Mouse (Mus musculus) MEL (cell line): ENCODE data around the gene Tamm41. TPM values are rescaled to one million over a fixed set of nuclear protein-coding genes. Genes with fewer than 3 reads are reported as not detected.

Source experiments
- DNase-seq: peaks from one replicate; pipeline ENCODE4 v3.0.0; 2011; ENCODE audit warnings: low read depth, low spot score
- H3K27ac ChIP-seq: 2 replicates; pipeline ENCODE4 v1.5.1; 2012; ENCODE audit warnings: low read depth, mild to moderate bottlenecking, control low read depth, low read length, moderate library complexity; ENCODE audit not compliant: control insufficient read depth
- H3K27me3 ChIP-seq, 2 experiments: fragments of 150-350 bp in 1 of 2; sonication (generic) in 1 of 2; 2 replicates each; pipeline ENCODE4 v1.6.1; 2012; ENCODE audit warnings: low read length in 2 of 2, mild to moderate bottlenecking in 2 of 2, improper control_type of control experiment in 1 of 2, moderate library complexity in 1 of 2; ENCODE audit not compliant: insufficient read depth in 2 of 2, control insufficient read depth in 1 of 2
- H3K36me3 ChIP-seq, 2 experiments: 2 replicates each; pipeline ENCODE4 v1.6.1; 2012 to 2014; ENCODE audit warnings: low read length in 2 of 2, improper control_type of control experiment in 1 of 2, inconsistent platforms in 1 of 2, mild to moderate bottlenecking in 1 of 2; ENCODE audit not compliant: insufficient read depth in 2 of 2, control insufficient read depth in 1 of 2
- H3K4me1 ChIP-seq, 2 experiments: fragments of 150-350 bp in 1 of 2; sonication (generic) in 1 of 2; 2 replicates each; pipeline ENCODE4 v1.6.1; 2012; ENCODE audit warnings: low read length in 2 of 2, improper control_type of control experiment in 1 of 2, mild to moderate bottlenecking in 1 of 2; ENCODE audit not compliant: insufficient read depth in 2 of 2, control insufficient read depth in 1 of 2
- H3K4me3 ChIP-seq, 2 experiments: fragments of 150-350 bp in 1 of 2; sonication (generic) in 1 of 2; 2 replicates each; pipeline ENCODE4 v1.5.1; 2012; ENCODE audit warnings: low read depth in 2 of 2, low read length in 2 of 2, mild to moderate bottlenecking in 2 of 2, moderate library complexity in 2 of 2, control low read depth in 1 of 2, improper control_type of control experiment in 1 of 2; ENCODE audit not compliant: control insufficient read depth in 1 of 2, insufficient read depth in 1 of 2
- H3K79me2 ChIP-seq: 2 replicates; pipeline ENCODE4 v1.6.1; 2012; ENCODE audit warnings: mild to moderate bottlenecking, low read length, moderate library complexity; ENCODE audit not compliant: control insufficient read depth, poor library complexity, insufficient read depth
- H3K9ac ChIP-seq: 2 replicates; pipeline ENCODE4 v1.6.1; 2012; ENCODE audit warnings: low read depth, mild to moderate bottlenecking, control low read depth, low read length, moderate library complexity; ENCODE audit not compliant: control insufficient read depth, poor library complexity, severe bottlenecking
- H3K9me3 ChIP-seq: fragments of 150-350 bp; sonication (generic); replicated peaks from 2 replicates; pipeline ENCODE4 v1.6.1; 2012; ENCODE audit warnings: mild to moderate bottlenecking, low read length, improper control_type of control experiment, moderate library complexity; ENCODE audit not compliant: insufficient read depth
- CHD1 ChIP-seq: IDR thresholded peaks from 2 replicates; pipeline ENCODE4 v1.6.1; 2012; ENCODE audit warnings: low read depth, mild to moderate bottlenecking, inconsistent platforms, low read length, improper control_type of control experiment
- CHD2 ChIP-seq: IDR thresholded peaks from 2 replicates; pipeline ENCODE4 v1.6.1; 2011; ENCODE audit warnings: low read length, improper control_type of control experiment
- CTCF ChIP-seq, 3 experiments: IDR thresholded peaks in 2 of 3; conservative IDR thresholded peaks in 1 of 3; 2 replicates each; pipeline ENCODE4 v1.5.1; 2011 to 2012; ENCODE audit warnings: low read length in 3 of 3, low read depth in 2 of 3, mild to moderate bottlenecking in 2 of 3, improper control_type of control experiment in 1 of 3, inconsistent platforms in 1 of 3, mixed read lengths in 1 of 3, moderate library complexity in 1 of 3; ENCODE audit not compliant: control insufficient read depth in 1 of 3, insufficient read depth in 1 of 3, poor library complexity in 1 of 3, severe bottlenecking in 1 of 3
- E2F4 ChIP-seq: IDR thresholded peaks from 2 replicates; pipeline ENCODE4 v1.6.1; 2011; ENCODE audit warnings: low read depth, low read length, improper control_type of control experiment, borderline replicate concordance
- GABPA ChIP-seq: IDR thresholded peaks from 2 replicates; pipeline ENCODE4 v1.6.1; 2012; ENCODE audit warnings: low read depth, mild to moderate bottlenecking, inconsistent platforms, low read length, improper control_type of control experiment, moderate library complexity
- GATA1 ChIP-seq: IDR thresholded peaks from 2 replicates; pipeline ENCODE4 v1.6.1; 2011; ENCODE audit warnings: low read depth, low read length, improper control_type of control experiment
- HCFC1 ChIP-seq: IDR thresholded peaks from 2 replicates; pipeline ENCODE4 v1.6.1; 2012; ENCODE audit warnings: low read depth, mild to moderate bottlenecking, inconsistent platforms, low read length, improper control_type of control experiment, moderate library complexity
- JUND ChIP-seq: IDR thresholded peaks from 2 replicates; pipeline ENCODE4 v1.6.1; 2011; ENCODE audit warnings: low read depth, mild to moderate bottlenecking, improper control_type of control experiment, low read length
- MAFK ChIP-seq: IDR thresholded peaks from 2 replicates; pipeline ENCODE4 v1.6.1; 2011; ENCODE audit warnings: low read depth, mild to moderate bottlenecking, low read length, improper control_type of control experiment, borderline replicate concordance
- MAX ChIP-seq: IDR thresholded peaks from 2 replicates; pipeline ENCODE4 v1.6.1; 2011; ENCODE audit warnings: low read length, improper control_type of control experiment
- MAZ ChIP-seq: IDR thresholded peaks from 2 replicates; pipeline ENCODE4 v1.6.1; 2012; ENCODE audit warnings: low read depth, mild to moderate bottlenecking, inconsistent platforms, low read length, improper control_type of control experiment
- MEF2A ChIP-seq: IDR thresholded peaks from 2 replicates; pipeline ENCODE4 v1.6.1; 2014; ENCODE audit warnings: low read depth, mild to moderate bottlenecking, inconsistent platforms, low read length, improper control_type of control experiment; ENCODE audit not compliant: poor library complexity, insufficient replicate concordance, severe bottlenecking; ENCODE audit errors: extremely low read depth
- MYB ChIP-seq: IDR thresholded peaks from 2 replicates; pipeline ENCODE4 v1.6.1; 2011; ENCODE audit warnings: mild to moderate bottlenecking, low read depth, low read length, improper control_type of control experiment
- MYC ChIP-seq: IDR thresholded peaks from 2 replicates; pipeline ENCODE4 v1.6.1; 2011; ENCODE audit warnings: low read depth, mild to moderate bottlenecking, low read length, improper control_type of control experiment, moderate library complexity
- NRF1 ChIP-seq: IDR thresholded peaks from 2 replicates; pipeline ENCODE4 v1.6.1; 2014; ENCODE audit warnings: low read depth, mild to moderate bottlenecking, inconsistent platforms, low read length, improper control_type of control experiment, moderate library complexity; ENCODE audit not compliant: poor library complexity, insufficient read depth, severe bottlenecking
- POLR2AphosphoS2 ChIP-seq: IDR thresholded peaks from 2 replicates; pipeline ENCODE4 v1.6.1; 2011; ENCODE audit warnings: low read length, improper control_type of control experiment
- POLR2AphosphoS5 ChIP-seq: IDR thresholded peaks from 2 replicates; pipeline ENCODE4 v1.6.1; 2012; ENCODE audit warnings: low read depth, borderline replicate concordance, mild to moderate bottlenecking, inconsistent platforms, low read length, moderate library complexity, mixed read lengths
- RAD21 ChIP-seq: IDR thresholded peaks from 2 replicates; pipeline ENCODE4 v1.6.1; 2011; ENCODE audit warnings: mild to moderate bottlenecking, low read depth, low read length, improper control_type of control experiment
- SMC3 ChIP-seq: IDR thresholded peaks from 2 replicates; pipeline ENCODE4 v1.6.1; 2011; ENCODE audit warnings: low read depth, low read length, improper control_type of control experiment
- TAL1 ChIP-seq: IDR thresholded peaks from 2 replicates; pipeline ENCODE4 v1.6.1; 2012; ENCODE audit warnings: mild to moderate bottlenecking, inconsistent platforms, low read length, moderate library complexity, mixed read lengths
- USF1 ChIP-seq: IDR thresholded peaks from 2 replicates; pipeline ENCODE4 v1.6.1; 2014; ENCODE audit warnings: low read depth, mild to moderate bottlenecking, inconsistent platforms, low read length, improper control_type of control experiment, moderate library complexity
- ZC3H11A ChIP-seq: IDR thresholded peaks from 2 replicates; pipeline ENCODE4 v1.6.1; 2012; ENCODE audit warnings: low read depth, mild to moderate bottlenecking, inconsistent platforms, low read length, improper control_type of control experiment
- ZKSCAN1 ChIP-seq: IDR thresholded peaks from 2 replicates; pipeline ENCODE4 v1.6.1; 2012; ENCODE audit warnings: low read depth, mild to moderate bottlenecking, inconsistent platforms, low read length, improper control_type of control experiment, moderate library complexity
- ZMIZ1 ChIP-seq: IDR thresholded peaks from 2 replicates; pipeline ENCODE4 v1.6.1; 2012; ENCODE audit warnings: low read depth, mild to moderate bottlenecking, inconsistent platforms, low read length, improper control_type of control experiment, moderate library complexity
- polyA plus RNA-seq, 2 experiments: library from polyadenylated mRNA; stranded (reverse) in 1 of 2; unstranded in 1 of 2; fragments of >175 nt in 1 of 2; fragments of >200 nt in 1 of 2; gene quantifications; 2 replicates each; pipeline versions ENCODE4 v1.2.1 to v1.2.4; 2012; ENCODE audit warnings: low replicate concordance in 2 of 2, low read depth in 1 of 2; ENCODE audit not compliant: insufficient read length in 2 of 2, insufficient read depth in 1 of 2, missing spikeins in 1 of 2
- total RNA-seq: library from RNA; depleted of rRNA; stranded (reverse); fragments of 300-350 nt; gene quantifications from 2 replicates; pipeline ENCODE4 v1.2.3, GENCODE M21; 2012

Gene Tamm41
- total and polyA plus RNA-seq, 3 experiments: 80.5 to 87.4 TPM; not detected in 1

- Histone ChIP-seq H3K9ac (no peak overlapping the region), H3K79me2 (peaks cover 19% of the 10 kb centered on the region), H3K27ac (no peak overlapping the region), H3K27me3 (no peaks in the 10 kb centered on the region), H3K9me3 (no peaks in the 10 kb centered on the region), H3K4me1 (peaks cover 0 to 5% of the 10 kb centered on the region in 2 experiments; a peak in 1 of 4 replicates), H3K36me3 (peaks cover 8 to 13% of the 10 kb centered on the region in 2 experiments), H3K4me3 (no peak overlapping the region)
- TF ChIP-seq GATA1: no peak
- no peak for TF ChIP-seq USF1
- no peak for TF ChIP-seq CTCF (IDR thresholded peaks at IDR 0.05 in 2 of 3, conservative IDR thresholded peaks at IDR 0.05 in 1 of 3; ENCODE audit: control insufficient read depth in 1 of 3, insufficient read depth in 1 of 3, low read depth in 2 of 3, low read length in 3 of 3, poor library complexity in 1 of 3, severe bottlenecking in 1 of 3)
- TF ChIP-seq ZKSCAN1: no peak
- TF ChIP-seq HCFC1: no peak
- no peak for TF ChIP-seq POLR2AphosphoS2
- DNase-seq: no peak
Measured at GRCm38 (mm10) chr6:115033441-115033840, 4.2 kb downstream of the Tamm41 start.

- DNase-seq: peak; percentile 48
- H3K4me1 ChIP-seq: no peaks in the 10 kb centered on the region
- H3K9me3 ChIP-seq: no peaks in the 10 kb centered on the region
- no peaks in the 10 kb centered on the region for H3K27me3 ChIP-seq
- TF ChIP-seq ZMIZ1: no peak
- TF ChIP-seq MEF2A: no peak
- peak; percentile 18 for TF ChIP-seq RAD21
- peak; percentile 51 for TF ChIP-seq SMC3
- TF ChIP-seq CTCF (IDR thresholded peaks at IDR 0.05 in 2 of 3, conservative IDR thresholded peaks at IDR 0.05 in 1 of 3; ENCODE audit: control insufficient read depth in 1 of 3, insufficient read depth in 1 of 3, low read depth in 2 of 3, low read length in 3 of 3, poor library complexity in 1 of 3, severe bottlenecking in 1 of 3): peak; percentile 39 to 59 (median 55)
- 0 out of 2 replicates have a peak, but pooled peaks have one; percentile 24 for TF ChIP-seq MYC
- no peak for TF ChIP-seq MYB
- TF ChIP-seq CHD2: no peak
- no peak for TF ChIP-seq MAFK
- TF ChIP-seq E2F4: no peak
- TF ChIP-seq, all 39 proteins: peak for 4
- Histone ChIP-seq H3K36me3 (peaks cover 0 to 13% of the 10 kb centered on the region in 2 experiments; a peak in 2 of 4 replicates), H3K27ac (no peak overlapping the region), H3K4me3 (no peak overlapping the region), H3K9ac (no peak overlapping the region), H3K79me2 (no peaks in the 10 kb centered on the region)
Measured at GRCm38 (mm10) chr6:115030098-115030497, 7.6 kb downstream of the Tamm41 start.

- Histone ChIP-seq H3K4me3 (no peak overlapping the region), H3K9ac (no peak overlapping the region), H3K79me2 (no peaks in the 10 kb centered on the region), H3K9me3 (no peaks in the 10 kb centered on the region), H3K27me3 (no peaks in the 10 kb centered on the region), H3K4me1 (no peaks in the 10 kb centered on the region), H3K27ac (no peak overlapping the region), H3K36me3 (peaks cover 0 to 13% of the 10 kb centered on the region in 2 experiments; a peak in 2 of 4 replicates)
- peak; percentile 60 for DNase-seq
- TF ChIP-seq USF1 (no peak), POLR2AphosphoS5 (no peak), NRF1 (no peak), CHD2 (no peak), TAL1 (no peak), POLR2AphosphoS2 (no peak), MAZ (no peak), ZC3H11A (no peak), RAD21 (peak; percentile 32), JUND (no peak), GABPA (no peak), CHD1 (no peak), CTCF (IDR thresholded peaks at IDR 0.05 in 2 of 3, conservative IDR thresholded peaks at IDR 0.05 in 1 of 3; ENCODE audit: control insufficient read depth in 1 of 3, insufficient read depth in 1 of 3, low read depth in 2 of 3, low read length in 3 of 3, poor library complexity in 1 of 3, severe bottlenecking in 1 of 3) (peak; percentile 15 to 63 (median 29); a peak in 4 of 6 replicates), MAX (no peak), SMC3 (peak; percentile 40), ZKSCAN1 (no peak)
Measured at GRCm38 (mm10) chr6:115029248-115029647, 8.4 kb downstream of the Tamm41 start.
